25 mouse cellular contexts compared by ENCODE assay signal in the genomic region with DNA sequence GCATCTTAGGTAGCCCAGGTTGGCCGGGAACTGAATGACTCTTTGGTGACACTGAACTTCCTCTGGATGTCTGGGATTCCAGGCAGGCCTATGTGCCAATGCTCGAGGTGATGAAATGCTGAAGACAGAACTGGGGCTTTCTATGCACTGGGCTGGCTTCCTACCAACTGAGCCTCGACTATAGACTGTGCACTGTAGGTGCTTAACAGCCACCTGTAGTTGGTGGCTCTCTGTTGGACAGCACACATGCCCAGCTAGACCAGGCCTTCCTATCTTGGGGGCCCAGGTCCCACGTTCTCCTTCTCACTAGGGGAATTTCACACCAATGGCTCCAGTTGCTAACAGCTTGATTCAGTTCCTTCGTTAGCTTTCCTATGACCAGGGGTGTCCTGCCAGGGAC.
"Had no signal": no experiment of that assay in that cellular context is flagged by ENCODE, and none has a peak within 500 bp of the region (broad histone marks: within the 10 kb centered on the region; RNA-seq: fewer than 3 reads in every experiment).

No protein-coding gene starts in this region.

- H3K9me3 ChIP-seq: embryonic facial prominence, embryonic 10.5 days; embryonic facial prominence, embryonic 12.5 days; embryonic facial prominence, embryonic 13.5 days; embryonic facial prominence, embryonic 15.5 days; forebrain, embryonic 10.5 days; forebrain, embryonic 12.5 days; forebrain, embryonic 13.5 days; forebrain, embryonic 15.5 days had no signal

- H3K27ac ChIP-seq: embryonic facial prominence, embryonic 10.5 days; embryonic facial prominence, embryonic 12.5 days; embryonic facial prominence, embryonic 13.5 days; embryonic facial prominence, embryonic 15.5 days; forebrain, embryonic 10.5 days; forebrain, embryonic 12.5 days; forebrain, embryonic 13.5 days; forebrain, embryonic 15.5 days; gastrocnemius, adult 2 months; heart, adult 2 months had no signal

- DNase-seq: cerebellum, adult 8-10 months; cerebellum, adult 9-10 months; cerebellum, adult 9-11 months; cerebellum, postnatal 10 days; cerebellum, postnatal 14 days; cerebellum, postnatal 25 days; cerebellum, postnatal 36 days; embryo, embryonic 11 days; forebrain, postnatal 0 days; gastrocnemius, adult 2 months; gastrocnemius, postnatal 10 days; gastrocnemius, postnatal 14 days; gastrocnemius, postnatal 25 days; gastrocnemius, postnatal 36 days; heart, adult 18-20 months; heart, adult 2 months had no signal

- H3K4me1 ChIP-seq: embryonic facial prominence, embryonic 10.5 days; embryonic facial prominence, embryonic 12.5 days; embryonic facial prominence, embryonic 15.5 days; forebrain, embryonic 15.5 days had no signal

- H3K4me3 ChIP-seq: embryonic facial prominence, embryonic 10.5 days; embryonic facial prominence, embryonic 12.5 days; embryonic facial prominence, embryonic 13.5 days; embryonic facial prominence, embryonic 15.5 days; erythroblast, embryonic 14.5 days; forebrain, embryonic 10.5 days; forebrain, embryonic 12.5 days; forebrain, embryonic 13.5 days; forebrain, embryonic 15.5 days; gastrocnemius, adult 2 months; heart, adult 2 months had no signal

- H3K36me3 ChIP-seq: embryonic facial prominence, embryonic 10.5 days; embryonic facial prominence, embryonic 12.5 days; embryonic facial prominence, embryonic 13.5 days; embryonic facial prominence, embryonic 15.5 days; forebrain, embryonic 10.5 days; forebrain, embryonic 12.5 days; forebrain, embryonic 15.5 days had no signal

- H3K27me3 ChIP-seq: embryonic facial prominence, embryonic 12.5 days; embryonic facial prominence, embryonic 13.5 days; embryonic facial prominence, embryonic 15.5 days; forebrain, embryonic 12.5 days; forebrain, embryonic 13.5 days; forebrain, embryonic 15.5 days had no signal
